Mouse (Mus musculus) right cerebral cortex, adult 2 months (tissue): Measurements from ENCODE around the gene Tmem38b.

ENCODE experiments used
- DNase-seq, 2 experiments: peaks; one replicate each; pipeline ENCODE4 v3.0.0; 2021 to 2022; ENCODE audit warnings: low spot score in 2 of 2

Gene Tmem38b

GRCm38 (mm10) chr4:53828914-53829313 lies 3.1 kb downstream of the Tmem38b start:
- DNase-seq = no peak

- peak in 1 of 2 experiments; percentile 29 for DNase-seq
These were observed 4.2 kb downstream of the Tmem38b start for GRCm38 (mm10) chr4:53830016-53830415.

- DNase-seq = no peak
These were observed 4.7 kb downstream of the Tmem38b start for GRCm38 (mm10) chr4:53830579-53830978.

- no peak for DNase-seq
These were observed 6.5 kb downstream of the Tmem38b start for GRCm38 (mm10) chr4:53832321-53832720.

- DNase-seq = no peak
These were observed 11.1 kb downstream of the Tmem38b start for GRCm38 (mm10) chr4:53836978-53837377.

GRCm38 (mm10) chr4:53840158-53840870 lies 14.5 kb downstream of the Tmem38b start:
- no peak for DNase-seq

GRCm38 (mm10) chr4:53843553-53843952 lies 17.7 kb downstream of the Tmem38b start:
- DNase-seq = peak; percentile 47 to 53

GRCm38 (mm10) chr4:53844835-53845619 lies 19.2 kb downstream of the Tmem38b start:
- DNase-seq = peak in 1 of 2 experiments; percentile 35

GRCm38 (mm10) chr4:53845656-53846055 lies 19.8 kb downstream of the Tmem38b start:
- DNase-seq = no peak

GRCm38 (mm10) chr4:53846326-53846725 lies 20.5 kb downstream of the Tmem38b start:
- DNase-seq = no peak

- no peak for DNase-seq
These were observed 21.7 kb downstream of the Tmem38b start for GRCm38 (mm10) chr4:53847541-53847940.

GRCm38 (mm10) chr4:53848308-53848707 lies 22.5 kb downstream of the Tmem38b start:
- no peak for DNase-seq

- DNase-seq = no peak
These were observed 23.0 kb downstream of the Tmem38b start for GRCm38 (mm10) chr4:53848816-53849215.

GRCm38 (mm10) chr4:53849804-53850203 lies 24.0 kb downstream of the Tmem38b start:
- no peak for DNase-seq

GRCm38 (mm10) chr4:53853333-53853732 lies 27.5 kb downstream of the Tmem38b start:
- no peak for DNase-seq

GRCm38 (mm10) chr4:53859944-53860343 lies 34.1 kb downstream of the Tmem38b start:
- no peak for DNase-seq

- DNase-seq = no peak
These were observed 36.3 kb downstream of the Tmem38b start for GRCm38 (mm10) chr4:53862101-53862500.

- no peak for DNase-seq
These were observed 38.4 kb downstream of the Tmem38b start for GRCm38 (mm10) chr4:53864098-53864820.

GRCm38 (mm10) chr4:53866459-53866858 lies 40.6 kb downstream of the Tmem38b start:
- DNase-seq = no peak

GRCm38 (mm10) chr4:53878542-53879417 lies 52.9 kb downstream of the Tmem38b start:
- no peak for DNase-seq

GRCm38 (mm10) chr4:53882921-53883682 lies 57.3 kb downstream of the Tmem38b start:
- DNase-seq = no peak
